Mouse (Mus musculus) midbrain, embryonic 10.5 days (tissue): ENCODE data around the gene Apon. TPM values are rescaled to one million over a fixed set of nuclear protein-coding genes. Genes with fewer than 3 reads are reported as not detected.

Experiments used
- DNase-seq: peaks from one replicate; pipeline ENCODE4 v3.0.0-alpha.2; 2017; ENCODE audit warnings: low spot score
- H3K27ac ChIP-seq: fragments of 300-500 bp; sonication (generic); replicated peaks from 2 replicates; pipeline ENCODE4 v1.5.1; 2016; ENCODE audit warnings: mild to moderate bottlenecking
- H3K27me3 ChIP-seq: fragments of 300-500 bp; sonication (generic); 2 replicates; pipeline ENCODE4 v1.6.1; 2016; ENCODE audit warnings: low read depth, mild to moderate bottlenecking; ENCODE audit not compliant: poor library complexity, severe bottlenecking
- H3K36me3 ChIP-seq: fragments of 300-500 bp; sonication (generic); 2 replicates; pipeline ENCODE4 v1.6.1; 2016; ENCODE audit warnings: mild to moderate bottlenecking, moderate library complexity
- H3K4me1 ChIP-seq: fragments of 300-500 bp; sonication (generic); 2 replicates; pipeline ENCODE4 v1.6.1; 2016
- H3K4me3 ChIP-seq: fragments of 300-500 bp; sonication (generic); 2 replicates; pipeline ENCODE4 v1.5.1; 2016; ENCODE audit warnings: mild to moderate bottlenecking, moderate library complexity
- H3K9me3 ChIP-seq: fragments of 300-500 bp; sonication (generic); replicated peaks from 2 replicates; pipeline ENCODE4 v1.6.1; 2016; ENCODE audit warnings: mild to moderate bottlenecking
- WGBS: fragments of 180-500 bp; shearing (Covaris S2); methylation state at CpG from one replicate; pipeline ENCODE4 v1.1.7; 2016; 5-methylcytosine and 5-hydroxymethylcytosine counted together
- polyA plus RNA-seq: library from polyadenylated mRNA; unstranded; fragments of >200 nt; fragmentation: Nextera tagmentation; extraction: Ambion mirVana; gene quantifications from 2 replicates; pipeline ENCODE4 v1.2.1, GENCODE M21; 2016

Gene Apon
- polyA plus RNA-seq, 1 experiment from 2014 or later: 0.73 TPM

DNA sequence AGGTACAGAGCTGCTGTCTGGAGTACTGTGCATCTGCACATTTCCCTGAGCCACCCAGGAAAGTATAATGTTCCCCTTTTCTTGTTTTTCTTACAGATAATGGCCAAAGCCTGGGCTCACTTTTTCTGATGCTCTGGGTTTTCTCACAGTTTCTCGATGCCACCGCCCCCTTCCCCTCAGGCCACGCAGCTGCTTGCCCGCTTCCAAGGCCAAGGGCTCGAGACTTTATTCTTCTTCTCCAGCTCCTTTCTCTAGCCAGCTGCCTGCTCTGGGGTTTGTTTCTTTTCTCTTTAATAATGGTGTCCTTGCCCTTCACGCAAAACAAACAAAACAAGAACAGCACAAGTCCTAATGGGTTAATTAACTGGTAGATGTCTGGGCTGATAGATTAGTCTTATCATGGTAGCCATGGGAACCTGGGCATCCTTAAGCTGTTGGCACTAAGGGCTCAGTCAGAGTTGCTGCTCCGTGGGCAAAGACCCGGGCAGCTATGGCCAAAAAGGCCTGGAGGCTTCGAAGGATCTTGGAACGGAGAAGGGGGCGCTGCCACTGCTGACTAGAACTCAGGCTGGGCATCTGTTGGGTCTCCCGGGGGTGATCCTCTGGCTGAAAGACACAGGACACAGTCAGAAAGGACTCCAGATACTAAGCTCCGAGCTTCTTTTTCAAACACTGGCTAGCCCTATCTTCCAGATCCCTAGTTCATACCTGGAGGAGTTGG is 42.6 kb downstream of the Apon start:
- no peak for DNase-seq
- no peaks in the 10 kb centered on the region for H3K27me3 ChIP-seq

DNA sequence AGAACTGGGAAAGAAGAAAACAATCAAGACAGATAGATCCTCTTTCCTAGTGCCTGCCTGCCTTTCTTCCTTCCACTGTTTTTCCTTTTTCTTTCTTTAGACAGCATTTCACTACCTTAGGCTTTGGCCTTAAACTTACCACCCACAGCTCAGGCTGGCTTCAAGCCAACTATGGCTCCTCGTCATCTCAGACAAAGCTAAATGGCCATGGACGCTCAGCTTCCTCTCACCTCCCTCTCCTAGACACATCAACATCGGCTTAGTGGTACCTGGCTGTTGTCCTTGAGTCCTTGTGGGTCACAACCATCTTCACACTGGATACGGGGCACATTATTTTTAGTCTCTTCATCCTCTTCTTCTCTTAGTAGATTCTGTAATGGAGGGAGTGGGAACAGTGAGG is 43.3 kb downstream of the Apon start:
- Histone ChIP-seq H3K4me1 (peaks cover 3% of the 10 kb centered on the region), H3K9me3 (no peaks in the 10 kb centered on the region), H3K4me3 (no peak overlapping the region), H3K36me3 (peaks cover 8% of the 10 kb centered on the region), H3K27me3 (no peaks in the 10 kb centered on the region), H3K27ac (no peak overlapping the region)
- no peak for DNase-seq
- 88% methylated on average over 4 of the region's 4 CpGs for WGBS

More for the DNA sequence above, 42.6 kb downstream of the Apon start:
- Histone ChIP-seq H3K4me3 (no peak overlapping the region), H3K9me3 (no peaks in the 10 kb centered on the region), H3K4me1 (no peaks in the 10 kb centered on the region), H3K36me3 (peaks cover 14% of the 10 kb centered on the region), H3K27ac (no peak overlapping the region)
- 85% methylated on average over 13 of the region's 13 CpGs for WGBS

DNA sequence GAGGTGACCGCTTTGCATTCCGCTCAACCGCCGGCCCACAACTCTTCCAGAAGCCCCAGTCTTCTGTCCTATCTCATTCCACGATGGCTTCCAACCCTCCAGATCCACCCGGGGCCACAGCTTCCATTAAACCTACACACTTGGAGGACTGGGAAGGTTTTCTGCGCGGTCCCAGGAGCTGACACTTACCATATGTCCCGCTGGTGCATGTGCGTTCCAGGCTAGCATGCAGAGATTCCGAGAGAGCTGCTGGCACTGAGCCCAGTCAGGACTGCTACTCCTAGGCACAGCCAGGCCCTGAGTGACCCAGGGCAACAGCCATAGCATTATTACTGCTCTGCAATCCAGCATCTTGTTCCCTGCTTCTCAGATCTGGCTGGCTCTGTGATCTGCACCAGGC is 43.7 kb downstream of the Apon start:
- Histone ChIP-seq H3K4me3 (no peak overlapping the region), H3K9me3 (no peaks in the 10 kb centered on the region), H3K27ac (0 out of 2 replicates have a peak overlapping the region, but pooled peaks have one; percentile 13), H3K36me3 (peaks cover 4% of the 10 kb centered on the region), H3K27me3 (no peaks in the 10 kb centered on the region), H3K4me1 (peaks cover 7% of the 10 kb centered on the region)
- DNase-seq: no peak
- WGBS: 90% methylated on average over 11 of the region's 11 CpGs

DNA sequence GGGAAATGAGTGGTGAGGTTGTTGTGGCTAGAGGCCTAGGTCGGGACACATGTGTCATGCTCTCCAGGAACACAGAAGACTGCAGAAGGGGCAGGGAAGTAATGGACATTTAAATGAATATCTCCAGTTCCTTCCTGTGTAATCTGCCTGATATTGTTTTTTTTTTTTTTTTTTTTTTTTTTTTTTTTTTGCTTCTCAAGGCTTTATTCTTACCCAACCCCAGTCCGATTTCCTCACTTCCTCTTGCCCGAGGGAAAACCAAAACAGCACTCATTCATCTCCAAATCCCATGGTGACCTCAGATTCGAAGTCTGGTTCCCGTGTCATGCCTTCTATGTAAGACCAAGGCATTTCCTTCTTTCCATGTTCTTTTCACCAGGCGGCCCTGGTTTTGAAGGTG is 44.3 kb downstream of the Apon start:
- Histone ChIP-seq H3K36me3 (no peaks in the 10 kb centered on the region; the same call in 1 of the 2 replicates), H3K4me3 (no peak overlapping the region), H3K4me1 (peaks cover 7% of the 10 kb centered on the region), H3K27ac (no peak overlapping the region), H3K9me3 (no peaks in the 10 kb centered on the region), H3K27me3 (no peaks in the 10 kb centered on the region)
- no peak for DNase-seq
- 82% methylated on average over 6 of the region's 6 CpGs for WGBS

DNA sequence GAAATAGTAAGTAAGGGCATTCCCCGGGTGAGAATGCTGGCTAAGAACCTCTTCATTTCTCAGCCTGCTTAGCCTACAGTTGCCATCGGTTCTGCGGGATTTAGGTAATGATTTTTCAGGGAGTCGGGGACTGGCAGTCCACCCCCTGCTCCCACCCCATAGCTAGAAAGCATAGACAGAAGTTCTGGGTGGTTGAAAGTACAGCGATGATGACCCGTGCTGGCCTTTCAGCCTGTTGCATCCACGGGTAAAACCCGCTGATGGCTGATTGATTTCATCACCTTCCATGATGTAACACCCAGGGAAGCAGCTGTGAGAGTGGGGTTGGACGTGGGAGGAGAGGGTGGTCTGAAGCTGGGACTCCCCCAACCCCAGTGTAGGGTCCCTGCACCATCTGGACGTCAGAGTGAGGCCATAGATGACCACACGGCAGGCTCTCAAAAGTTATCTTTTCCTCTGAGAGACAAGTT is 44.8 kb downstream of the Apon start, which contains the start of gene Il23a:
Gene Il23a (minus strand): TSS at position 51 of the 470 bp plus-strand sequence.
- Histone ChIP-seq H3K27me3 (no peaks in the 10 kb centered on the region), H3K4me3 (no peak within 1 kb of the TSS), H3K4me1 (peaks cover 10% of the 10 kb centered on the region), H3K27ac (0 out of 2 replicates have a peak within 1 kb of the TSS, but pooled peaks have one; percentile 13), H3K9me3 (no peaks in the 10 kb centered on the region), H3K36me3 (no peaks in the 10 kb centered on the region)
- DNase-seq: no peak
- WGBS: 84% methylated on average over 11 of the region's 11 CpGs

DNA sequence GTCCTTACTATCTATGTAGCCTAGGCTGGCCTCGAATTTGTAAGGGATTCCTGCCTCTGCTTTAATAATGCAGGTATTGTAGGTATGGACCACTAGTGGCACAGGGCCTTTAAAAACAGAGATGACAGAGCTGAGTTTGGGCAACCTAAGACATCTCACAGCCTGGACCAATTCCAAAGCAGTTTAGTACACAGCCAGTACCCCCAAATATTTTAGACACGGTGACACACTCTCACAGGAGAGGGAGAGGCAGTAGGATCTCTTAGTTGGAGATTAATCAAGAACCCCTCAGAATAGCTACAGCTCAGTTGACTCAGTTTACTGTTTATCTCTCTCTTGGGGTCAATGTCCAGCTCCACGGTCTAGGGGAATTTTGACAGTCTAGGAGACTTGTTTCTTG is 48.5 kb downstream of the Apon start:
- Histone ChIP-seq H3K27me3 (no peaks in the 10 kb centered on the region), H3K27ac (peak overlapping the region; percentile 97), H3K9me3 (no peaks in the 10 kb centered on the region), H3K36me3 (peaks cover 16% of the 10 kb centered on the region), H3K4me3 (peak overlapping the region; percentile 75), H3K4me1 (peaks cover 20% of the 10 kb centered on the region)
- no peak for DNase-seq
- 40% methylated on average over 3 of the region's 3 CpGs for WGBS

DNA sequence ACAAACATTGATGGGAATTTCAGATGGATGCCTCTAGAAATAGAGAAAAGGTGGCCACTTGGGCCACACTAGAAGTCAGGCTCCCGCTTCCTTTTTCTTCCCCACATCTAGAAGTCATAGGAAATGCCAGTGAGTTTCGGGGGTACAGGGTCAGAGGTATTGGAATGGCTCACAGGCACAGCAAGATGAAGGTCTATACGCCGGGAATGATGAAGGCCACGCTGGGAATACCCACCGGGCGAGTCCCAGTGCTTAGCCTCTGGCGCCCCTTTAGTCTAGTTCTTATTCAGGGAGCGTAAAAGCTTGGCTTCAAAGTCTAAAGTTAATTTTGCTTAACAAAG is 48.9 kb downstream of the Apon start:
- Histone ChIP-seq H3K27me3 (no peaks in the 10 kb centered on the region), H3K9me3 (no peaks in the 10 kb centered on the region), H3K27ac (peak overlapping the region; percentile 97), H3K4me3 (peak overlapping the region; percentile 75), H3K36me3 (peaks cover 17% of the 10 kb centered on the region), H3K4me1 (peaks cover 20% of the 10 kb centered on the region)
- DNase-seq: no peak
- WGBS: 1% methylated on average over 9 of the region's 9 CpGs

DNA sequence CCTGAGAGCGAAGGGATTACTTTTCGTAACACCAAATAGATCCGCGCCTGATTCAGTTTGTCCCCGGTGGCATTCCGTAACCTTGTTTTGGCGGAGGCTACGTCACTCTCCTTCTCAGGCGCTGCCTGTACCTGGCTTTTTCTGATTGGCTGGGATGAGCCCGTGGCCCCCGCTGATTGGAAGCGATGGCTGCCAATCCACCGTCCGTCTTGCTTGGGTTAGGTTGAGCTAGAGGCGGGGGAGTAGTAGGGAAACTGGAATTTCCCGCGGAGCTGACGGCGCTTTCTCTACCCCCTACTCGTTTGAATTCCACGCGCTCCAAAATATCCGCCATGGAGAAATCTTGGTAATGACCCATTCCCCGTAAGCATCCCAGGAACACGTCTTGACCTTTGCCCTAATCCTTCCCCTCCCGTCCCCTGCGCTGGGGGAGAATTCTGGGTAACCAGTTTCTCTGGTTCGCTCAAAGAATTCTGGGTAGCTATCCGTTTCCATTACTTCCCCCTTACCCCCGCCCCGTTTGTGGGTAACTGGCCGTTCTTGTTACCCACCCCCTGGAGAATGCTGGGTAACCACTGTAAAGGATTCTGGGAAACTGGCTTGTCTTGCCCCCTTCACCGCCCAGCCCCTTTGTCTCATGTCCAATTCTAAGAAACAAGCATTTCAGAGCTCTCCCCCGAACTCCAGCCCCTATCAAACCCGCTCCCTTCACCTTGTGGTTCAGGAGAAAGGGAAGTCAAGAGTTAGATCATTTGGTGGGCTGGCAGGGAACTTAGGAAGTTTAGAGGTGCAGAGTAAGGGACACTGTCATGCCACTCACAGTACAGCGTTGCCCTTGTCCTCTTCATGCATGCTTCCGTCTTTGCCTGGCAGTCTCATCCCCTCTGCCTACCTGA is 49.5 kb downstream of the Apon start, which contains the start of gene Pan2:
Gene Pan2 (plus strand): TSS at position 210 of the 896 bp plus-strand sequence.
- Histone ChIP-seq H3K27me3 (no peaks in the 10 kb centered on the region), H3K9me3 (no peaks in the 10 kb centered on the region), H3K4me1 (peaks cover 20% of the 10 kb centered on the region), H3K27ac (peak within 1 kb of the TSS; percentile 97), H3K36me3 (peaks cover 23% of the 10 kb centered on the region), H3K4me3 (peak within 1 kb of the TSS; percentile 75)
- peak; percentile 99 for DNase-seq
- WGBS: 2% methylated on average over 37 of the region's 37 CpGs

Other genes with a start within 250 kb of the Apon start
- not detected in 2 replicates for gene Hsd17b6, start 246.5 kb upstream of the Apon start, polyA plus RNA-seq
- gene Prim1, start 238.9 kb upstream of the Apon start, polyA plus RNA-seq: 105 and 114 TPM in 2 replicates
- 814 and 925 TPM in 2 replicates for gene Naca, start 218.5 kb upstream of the Apon start, polyA plus RNA-seq
- 669 and 729 TPM in 2 replicates for gene Ptges3, start 195.1 kb upstream of the Apon start, polyA plus RNA-seq
- gene Atp5b, start 170.8 kb upstream of the Apon start, polyA plus RNA-seq: 2,205 and 2,316 TPM in 2 replicates
- gene Baz2a, start 162.5 kb upstream of the Apon start, polyA plus RNA-seq: 14.3 and 16.7 TPM in 2 replicates
- 24.3 and 25.0 TPM in 2 replicates for gene Rbms2, start 73.8 kb upstream of the Apon start, polyA plus RNA-seq
- 0.96 and 1.5 TPM in 2 replicates for gene Gls2, start 59.6 kb upstream of the Apon start, polyA plus RNA-seq
- 28.3 and 32.7 TPM in 2 replicates for gene Spryd4, start 42.3 kb upstream of the Apon start, polyA plus RNA-seq
- gene Mip, start 28.3 kb upstream of the Apon start, polyA plus RNA-seq: 0.21 TPM in 1 of 2 replicates, not detected in the other
- gene Timeless, start 22.0 kb upstream of the Apon start, polyA plus RNA-seq: 86.6 and 89.4 TPM in 2 replicates
- gene Apof, start 14.6 kb downstream of the Apon start, polyA plus RNA-seq: not detected in 2 replicates
- 12.6 and 16.1 TPM in 2 replicates for gene Stat2, start 16.5 kb downstream of the Apon start, polyA plus RNA-seq
- gene Il23a, start 44.7 kb downstream of the Apon start, polyA plus RNA-seq: not detected in 2 replicates
- gene Pan2, start 49.2 kb downstream of the Apon start, polyA plus RNA-seq: 43.3 and 50.2 TPM in 2 replicates
- gene Cnpy2, start 68.4 kb downstream of the Apon start, polyA plus RNA-seq: 245 and 259 TPM in 2 replicates
- 237 and 248 TPM in 2 replicates for gene Cs, start 83.6 kb downstream of the Apon start, polyA plus RNA-seq
- gene Coq10a, start 114.9 kb downstream of the Apon start, polyA plus RNA-seq: 13.2 and 18.8 TPM in 2 replicates
- 9.0 and 9.2 TPM in 2 replicates for gene Ankrd52, start 123.0 kb downstream of the Apon start, polyA plus RNA-seq
- gene Slc39a5, start 147.1 kb downstream of the Apon start, polyA plus RNA-seq: 0.06 and 0.19 TPM in 2 replicates
- 149 and 151 TPM in 2 replicates for gene Nabp2, start 157.4 kb downstream of the Apon start, polyA plus RNA-seq
- 42.0 and 49.2 TPM in 2 replicates for gene Rnf41, start 157.6 kb downstream of the Apon start, polyA plus RNA-seq
- 75.2 and 110 TPM in 2 replicates for gene Smarcc2, start 205.2 kb downstream of the Apon start, polyA plus RNA-seq
- gene Myl6, start 240.0 kb downstream of the Apon start, polyA plus RNA-seq: 833 and 890 TPM in 2 replicates
- 1.8 and 2.9 TPM in 2 replicates for gene Myl6b, start 244.6 kb downstream of the Apon start, polyA plus RNA-seq